Mouse (Mus musculus): Measurements from ENCODE around the gene Celf2.

Gene Celf2

DNA sequence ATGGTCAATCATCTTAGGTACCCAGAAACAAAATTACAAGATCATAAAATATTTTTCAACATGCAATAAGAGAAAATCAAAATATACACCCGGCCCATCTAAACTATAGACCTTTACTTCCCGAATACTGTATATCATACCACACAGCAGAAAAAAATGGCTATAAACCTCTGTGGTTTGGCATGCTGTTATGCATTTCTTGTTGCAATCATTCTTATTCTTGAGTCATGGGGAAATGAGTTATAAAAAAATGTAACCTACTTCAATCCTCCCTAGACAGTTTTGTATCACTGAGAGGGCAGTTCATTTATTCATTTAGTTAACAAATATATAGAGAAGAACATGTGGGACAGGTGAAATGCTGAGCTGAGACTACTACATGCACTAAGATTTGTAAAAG is 291.3 kb downstream of the Celf2 start:
- no peak for TF ChIP-seq GATA4 (IDR thresholded peaks at IDR 0.05; ENCODE audit: insufficient replicate concordance, low read length)

GRCm38 (mm10) chr2:7207691-7208504 is 301.5 kb downstream of the Celf2 start:
- no peak for TF ChIP-seq GATA4 (IDR thresholded peaks at IDR 0.05; ENCODE audit: insufficient replicate concordance, low read length)

- no peak for TF ChIP-seq GATA4 (IDR thresholded peaks at IDR 0.05; ENCODE audit: insufficient replicate concordance, low read length)
Measured at GRCm38 (mm10) chr2:7193413-7193812, 315.9 kb downstream of the Celf2 start.

DNA sequence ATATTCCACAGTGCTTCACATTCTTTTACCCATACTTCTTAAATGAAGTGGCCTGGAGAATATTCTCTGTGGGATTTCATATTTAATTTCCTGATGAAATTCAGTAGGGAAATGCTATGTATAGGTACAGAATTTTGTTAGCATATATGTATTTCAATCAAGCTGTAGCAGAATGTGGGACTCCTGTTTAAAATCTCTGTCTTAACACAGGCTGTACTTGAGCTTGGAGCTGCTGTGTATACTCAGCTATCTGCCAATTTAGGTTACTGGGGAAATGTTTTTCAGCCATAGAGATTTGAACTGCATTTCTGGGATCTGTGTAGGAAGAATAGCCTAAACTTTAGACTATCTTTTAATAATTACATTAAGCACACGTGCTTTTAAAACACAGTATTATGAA is 330.2 kb downstream of the Celf2 start:
- no peak for TF ChIP-seq GATA4 (IDR thresholded peaks at IDR 0.05; ENCODE audit: insufficient replicate concordance, low read length)

- TF ChIP-seq GATA4 (IDR thresholded peaks at IDR 0.05; ENCODE audit: insufficient replicate concordance, low read length) = no peak
Measured at GRCm38 (mm10) chr2:7173271-7174064, 335.9 kb downstream of the Celf2 start.

GRCm38 (mm10) chr2:7171087-7171696 is 338.2 kb downstream of the Celf2 start:
- no peak for TF ChIP-seq GATA4 (IDR thresholded peaks at IDR 0.05; ENCODE audit: insufficient replicate concordance, low read length)

GRCm38 (mm10) chr2:7165786-7166185 is 343.6 kb downstream of the Celf2 start:
- no peak for TF ChIP-seq GATA4 (IDR thresholded peaks at IDR 0.05; ENCODE audit: insufficient replicate concordance, low read length)

DNA sequence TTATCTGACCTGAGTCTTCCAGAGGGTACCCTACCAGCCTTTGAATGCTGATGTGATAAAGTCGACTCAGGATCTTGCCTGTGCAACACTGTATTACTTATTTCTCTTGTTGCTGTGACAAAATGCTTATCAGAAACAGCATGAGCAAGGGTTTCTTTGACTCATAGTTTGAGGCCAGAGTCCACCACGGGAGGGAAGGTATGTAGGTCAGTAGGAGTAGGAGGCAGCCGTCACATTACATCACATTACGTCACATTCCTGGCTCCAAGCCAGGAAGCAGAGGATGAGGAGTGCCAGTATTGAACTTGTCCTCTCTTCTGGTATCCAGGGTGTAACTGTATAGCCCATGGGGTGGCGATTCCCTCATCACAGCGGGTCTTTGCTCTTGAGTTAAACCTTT is 349.3 kb downstream of the Celf2 start:
- TF ChIP-seq GATA4 (IDR thresholded peaks at IDR 0.05; ENCODE audit: insufficient replicate concordance, low read length) = no peak; the same call in 1 of the 2 replicates

DNA sequence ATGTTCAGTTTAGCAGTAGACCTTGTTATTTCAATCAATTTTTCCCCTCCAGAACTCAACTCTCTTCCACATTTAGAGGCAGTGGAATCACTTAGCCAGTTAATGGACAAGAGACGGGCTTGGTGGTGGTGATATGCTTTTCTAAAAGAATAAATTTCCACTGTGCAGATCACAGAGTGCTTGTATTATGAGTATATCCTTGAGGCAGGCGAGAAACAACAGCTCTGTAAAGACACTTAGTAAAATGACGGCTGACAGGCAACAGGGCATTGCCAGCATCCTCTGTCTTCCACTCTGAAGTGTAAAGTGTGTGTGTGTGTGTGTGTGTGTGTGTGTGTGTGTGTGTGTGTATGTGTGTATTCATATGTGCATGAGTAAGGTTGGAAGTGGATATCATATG is 362.1 kb downstream of the Celf2 start:
- no peak for TF ChIP-seq GATA4 (IDR thresholded peaks at IDR 0.05; ENCODE audit: insufficient replicate concordance, low read length)

GRCm38 (mm10) chr2:7145541-7146043 is 363.8 kb downstream of the Celf2 start:
- no peak for TF ChIP-seq GATA4 (IDR thresholded peaks at IDR 0.05; ENCODE audit: insufficient replicate concordance, low read length)

- TF ChIP-seq GATA4 (IDR thresholded peaks at IDR 0.05; ENCODE audit: insufficient replicate concordance, low read length) = no peak
Measured at GRCm38 (mm10) chr2:7144871-7145270, 364.5 kb downstream of the Celf2 start.

GRCm38 (mm10) chr2:7123366-7123765 is 386.0 kb downstream of the Celf2 start:
- no peak for TF ChIP-seq GATA4 (IDR thresholded peaks at IDR 0.05; ENCODE audit: insufficient replicate concordance, low read length)

GRCm38 (mm10) chr2:7115801-7116200 is 393.6 kb downstream of the Celf2 start:
- no peak for TF ChIP-seq GATA4 (IDR thresholded peaks at IDR 0.05; ENCODE audit: insufficient replicate concordance, low read length)

- TF ChIP-seq GATA4 (IDR thresholded peaks at IDR 0.05; ENCODE audit: insufficient replicate concordance, low read length) = no peak
Measured at GRCm38 (mm10) chr2:7115161-7115560, 394.2 kb downstream of the Celf2 start.

DNA sequence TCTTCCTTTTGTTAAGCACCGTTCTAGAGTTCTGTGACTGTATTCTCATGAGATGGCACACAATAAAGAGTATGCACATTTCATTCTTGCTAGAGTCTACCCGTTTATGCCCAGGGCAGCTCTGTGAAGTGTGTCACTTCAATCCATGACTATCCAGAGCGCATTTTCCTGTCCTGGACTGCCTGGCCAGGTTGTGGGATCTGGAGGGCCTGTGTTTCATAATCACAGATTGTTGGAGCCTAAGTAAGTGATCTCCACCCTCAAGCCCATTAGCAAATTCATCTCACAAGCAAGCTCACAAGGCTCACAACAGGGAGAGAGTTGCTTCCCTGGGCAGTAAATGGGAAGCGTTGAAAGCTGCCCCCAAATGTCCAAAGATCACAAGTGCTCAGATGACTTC is 395.6 kb downstream of the Celf2 start:
- TF ChIP-seq GATA4 (IDR thresholded peaks at IDR 0.05; ENCODE audit: insufficient replicate concordance, low read length) = no peak
